Mouse (Mus musculus): ENCODE measurements around the gene Taok3.

DNA sequence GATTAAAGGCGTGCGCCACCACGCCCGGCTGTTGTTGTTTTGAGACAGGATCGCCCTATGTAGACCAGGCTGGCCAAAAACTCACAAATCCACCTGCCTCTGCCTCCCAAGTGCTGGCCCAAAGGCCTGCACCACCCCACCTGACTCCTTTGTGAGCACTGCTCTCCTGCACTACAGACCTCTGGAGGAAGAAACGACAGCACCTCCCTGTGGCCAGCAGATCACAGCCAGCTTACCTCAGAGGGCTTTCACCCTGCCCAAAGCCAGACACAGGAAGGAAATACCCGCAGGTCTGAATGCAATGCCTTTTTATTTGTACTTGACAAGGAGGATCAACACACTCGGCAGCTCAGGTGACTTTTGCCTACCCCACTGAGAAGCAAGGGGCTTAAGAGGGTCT, 162.4 kb downstream of the Taok3 start:
- TF ChIP-seq CTCF (IDR thresholded peaks at IDR 0.05; ENCODE audit: control insufficient read depth, insufficient read depth, insufficient read length) (no peak), MAX (IDR thresholded peaks at IDR 0.05) (no peak), MYOD1 (IDR thresholded peaks at IDR 0.05; ENCODE audit: control insufficient read depth, insufficient read length, low read depth) (no peak), USF1 (IDR thresholded peaks at IDR 0.05; ENCODE audit: low read depth) (no peak), CEBPB (IDR thresholded peaks at IDR 0.05; ENCODE audit: low read depth) (no peak)
